Mouse (Mus musculus): ENCODE measurements around the gene Alkbh7.
A peak's percentile ranks its signal among the peaks of the same experiment; 100 is the strongest.

The Alkbh7 gene

GRCm38 (mm10) chr17:57029691-57030090 is 32.6 kb downstream of the Alkbh7 start:
- DNase-seq (ENCODE audit: inconsistent age in 2 of 2, low spot score in 1 of 2), result peak; percentile 45 to 69

- peak in 1 of 2 experiments; percentile 66 for DNase-seq (ENCODE audit: inconsistent age in 2 of 2, low spot score in 1 of 2)
Observed at GRCm38 (mm10) chr17:57030931-57031660, 34.0 kb downstream of the Alkbh7 start, which contains the start of gene Khsrp. Gene Khsrp, minus strand, starts transcription at chr17:57031522.

- peak; percentile 100 for DNase-seq (ENCODE audit: inconsistent age in 2 of 2, low spot score in 1 of 2)
Observed at GRCm38 (mm10) chr17:57031661-57032420, 34.7 kb downstream of the Alkbh7 start.

GRCm38 (mm10) chr17:57032854-57033253 is 35.7 kb downstream of the Alkbh7 start:
- DNase-seq (ENCODE audit: inconsistent age in 2 of 2, low spot score in 1 of 2), result peak in 1 of 2 experiments; percentile 46

- no peak for DNase-seq (ENCODE audit: inconsistent age in 2 of 2, low spot score in 1 of 2)
Observed at GRCm38 (mm10) chr17:57038978-57039377, 41.8 kb downstream of the Alkbh7 start.

- DNase-seq (ENCODE audit: inconsistent age in 2 of 2, low spot score in 1 of 2), result no peak
Observed at GRCm38 (mm10) chr17:57041554-57041953, 44.4 kb downstream of the Alkbh7 start, which contains the start of gene Slc25a41. Gene Slc25a41, minus strand, starts transcription at chr17:57041654.

- peak in 1 of 2 experiments; percentile 22 for DNase-seq (ENCODE audit: inconsistent age in 2 of 2, low spot score in 1 of 2)
Observed at GRCm38 (mm10) chr17:57047406-57047805, 50.3 kb downstream of the Alkbh7 start.

- DNase-seq (ENCODE audit: inconsistent age in 2 of 2, low spot score in 1 of 2), result no peak
Observed at GRCm38 (mm10) chr17:57048816-57049215, 51.7 kb downstream of the Alkbh7 start.

Measured in adrenal gland, adult (tissue).